Mouse (Mus musculus): ENCODE measurements at regions not wholly inside any gene's neighbourhood (a gene's known extent, or its start where the extent isn't known, plus 50 kb on each side); places are given as distances from the start of the nearest gene placed in this dataset.

GRCm38 (mm10) chr7:117099041-117099440 is 281.7 kb upstream of the Xylt1 start:
- no peak for DNase-seq (ENCODE audit: low read depth, low spot score)

GRCm38 (mm10) chr7:117103035-117103434 is 277.7 kb upstream of the Xylt1 start:
- no peak for DNase-seq (ENCODE audit: low read depth, low spot score)

GRCm38 (mm10) chr7:117106691-117107191 is 274.0 kb upstream of the Xylt1 start:
- no peak for DNase-seq (ENCODE audit: low read depth, low spot score)

GRCm38 (mm10) chr7:117108391-117108790 is 272.4 kb upstream of the Xylt1 start:
- DNase-seq (ENCODE audit: low read depth, low spot score): no peak

GRCm38 (mm10) chr7:117127728-117128127 is 253.1 kb upstream of the Xylt1 start:
- no peak for DNase-seq (ENCODE audit: low read depth, low spot score)

- no peak for DNase-seq (ENCODE audit: low read depth, low spot score)
Observed at GRCm38 (mm10) chr7:117134869-117135268, 245.9 kb upstream of the Xylt1 start.

GRCm38 (mm10) chr7:117138681-117139080 is 242.1 kb upstream of the Xylt1 start:
- no peak for DNase-seq (ENCODE audit: low read depth, low spot score)

GRCm38 (mm10) chr7:117139245-117139970 is 241.4 kb upstream of the Xylt1 start:
- DNase-seq (ENCODE audit: low read depth, low spot score): no peak

GRCm38 (mm10) chr7:117139971-117140247 is 240.9 kb upstream of the Xylt1 start:
- DNase-seq (ENCODE audit: low read depth, low spot score): no peak

GRCm38 (mm10) chr7:117146809-117147208 is 234.0 kb upstream of the Xylt1 start:
- no peak for DNase-seq (ENCODE audit: low read depth, low spot score)

- no peak for DNase-seq (ENCODE audit: low read depth, low spot score)
Observed at GRCm38 (mm10) chr7:117150355-117150754, 230.4 kb upstream of the Xylt1 start.

- no peak for DNase-seq (ENCODE audit: low read depth, low spot score)
Observed at GRCm38 (mm10) chr7:117153826-117154550, 226.8 kb upstream of the Xylt1 start.

GRCm38 (mm10) chr7:117161193-117161908 is 219.4 kb upstream of the Xylt1 start:
- no peak for DNase-seq (ENCODE audit: low read depth, low spot score)

GRCm38 (mm10) chr7:117174811-117175422 is 205.9 kb upstream of the Xylt1 start:
- DNase-seq (ENCODE audit: low read depth, low spot score): no peak

- no peak for DNase-seq (ENCODE audit: low read depth, low spot score)
Observed at GRCm38 (mm10) chr7:117184011-117184410, 196.8 kb upstream of the Xylt1 start.

- DNase-seq (ENCODE audit: low read depth, low spot score): no peak
Observed at GRCm38 (mm10) chr7:117185891-117186290, 194.9 kb upstream of the Xylt1 start.

GRCm38 (mm10) chr7:117196611-117197010 is 184.2 kb upstream of the Xylt1 start:
- no peak for DNase-seq (ENCODE audit: low read depth, low spot score)

GRCm38 (mm10) chr7:117226294-117226693 is 154.5 kb upstream of the Xylt1 start:
- no peak for DNase-seq (ENCODE audit: low read depth, low spot score)

- no peak for DNase-seq (ENCODE audit: low read depth, low spot score)
Observed at GRCm38 (mm10) chr7:117229619-117230018, 151.2 kb upstream of the Xylt1 start.

- no peak for DNase-seq (ENCODE audit: low read depth, low spot score)
Observed at GRCm38 (mm10) chr7:117256819-117257218, 124.0 kb upstream of the Xylt1 start.

- DNase-seq (ENCODE audit: low read depth, low spot score): no peak
Observed at GRCm38 (mm10) chr7:117258557-117258956, 122.2 kb upstream of the Xylt1 start.

GRCm38 (mm10) chr7:117259151-117259550 is 121.6 kb upstream of the Xylt1 start:
- no peak for DNase-seq (ENCODE audit: low read depth, low spot score)
